Mouse (Mus musculus) testis, adult 2 months (tissue): ENCODE measurements around the gene Kcnmb2. TPM values are rescaled to one million over a fixed set of nuclear protein-coding genes. Genes with fewer than 3 reads are reported as not detected.

Experiments
- H3K27ac ChIP-seq: fragments of 200-500 bp; 2 replicates; pipeline ENCODE4 v1.5.1; 2012; ENCODE audit warnings: low read depth, low read length; ENCODE audit not compliant: control insufficient read depth, insufficient read depth
- H3K27me3 ChIP-seq: fragments of 200-500 bp; 2 replicates; pipeline ENCODE4 v1.6.1; 2012; ENCODE audit warnings: mild to moderate bottlenecking, low read length, moderate library complexity; ENCODE audit not compliant: control insufficient read depth, insufficient read depth
- H3K36me3 ChIP-seq: fragments of 200-500 bp; 2 replicates; pipeline ENCODE4 v1.6.1; 2012; ENCODE audit warnings: mild to moderate bottlenecking, low read length; ENCODE audit not compliant: control insufficient read depth, insufficient read depth
- H3K4me1 ChIP-seq: fragments of 200-500 bp; 2 replicates; pipeline ENCODE4 v1.6.1; 2012; ENCODE audit warnings: low read length; ENCODE audit not compliant: control insufficient read depth, insufficient read depth
- H3K4me3 ChIP-seq: fragments of 200-500 bp; 2 replicates; pipeline ENCODE4 v1.5.1; 2012; ENCODE audit warnings: low read depth, mild to moderate bottlenecking, low read length, moderate library complexity, mixed read lengths; ENCODE audit not compliant: control insufficient read depth
- CTCF ChIP-seq: fragments of 200-500 bp; IDR thresholded peaks from 2 replicates; pipeline ENCODE4 v1.5.1; 2012; ENCODE audit warnings: low read depth, mild to moderate bottlenecking, inconsistent platforms, low read length, moderate library complexity; ENCODE audit not compliant: control insufficient read depth, insufficient read depth, insufficient replicate concordance
- POLR2A ChIP-seq: fragments of 200-500 bp; IDR thresholded peaks from 2 replicates; pipeline ENCODE4 v1.6.1; 2012; ENCODE audit warnings: low read depth, mild to moderate bottlenecking, inconsistent platforms, low read length, moderate library complexity; ENCODE audit not compliant: control insufficient read depth
- polyA plus RNA-seq: library from polyadenylated mRNA; depleted of rRNA; stranded (reverse); fragments of >200 nt; gene quantifications from 2 replicates; pipeline ENCODE4 v1.2.3, GENCODE M21; 2012

Gene Kcnmb2
- polyA plus RNA-seq, 1 experiment = 0.10 TPM

GRCm38 (mm10) chr3:32188955-32189354 lies 286.6 kb downstream of the Kcnmb2 start:
- Histone ChIP-seq H3K27ac (no peak overlapping the region), H3K4me1 (no peaks in the 10 kb centered on the region), H3K36me3 (no peaks in the 10 kb centered on the region), H3K27me3 (no peaks in the 10 kb centered on the region), H3K4me3 (no peak overlapping the region)
- TF ChIP-seq CTCF (no peak), POLR2A (no peak)

DNA sequence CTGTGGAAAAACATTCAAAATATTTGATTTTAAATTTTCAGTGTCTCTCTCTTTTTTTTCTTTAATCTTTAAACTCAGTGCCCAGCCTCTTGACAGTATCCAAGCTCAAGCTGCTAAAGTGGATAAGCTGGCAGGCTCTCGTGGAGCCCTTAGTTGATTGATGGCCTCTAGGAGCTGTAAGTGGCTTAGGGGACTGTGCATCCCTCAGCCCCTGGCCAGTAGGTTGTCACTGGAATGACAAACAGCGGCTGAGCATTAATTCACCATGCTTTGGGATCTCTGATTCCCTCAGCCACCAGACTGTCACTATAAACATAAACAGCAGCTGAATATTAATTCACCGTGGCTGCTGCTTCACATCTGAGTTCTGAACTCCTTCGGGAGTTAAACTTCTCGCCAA lies 287.6 kb downstream of the Kcnmb2 start:
- Histone ChIP-seq H3K27me3 (no peaks in the 10 kb centered on the region), H3K36me3 (no peaks in the 10 kb centered on the region), H3K4me3 (no peak overlapping the region), H3K4me1 (no peaks in the 10 kb centered on the region), H3K27ac (no peak overlapping the region)
- TF ChIP-seq POLR2A = no peak
- TF ChIP-seq CTCF = no peak

GRCm38 (mm10) chr3:32194014-32194413 lies 291.7 kb downstream of the Kcnmb2 start:
- no peak for TF ChIP-seq POLR2A
- no peak for TF ChIP-seq CTCF
- no peaks in the 10 kb centered on the region for H3K4me1 ChIP-seq
- H3K36me3 ChIP-seq = no peaks in the 10 kb centered on the region
- H3K27ac ChIP-seq = no peak overlapping the region
- H3K4me3 ChIP-seq = no peak overlapping the region
- H3K27me3 ChIP-seq = no peaks in the 10 kb centered on the region

DNA sequence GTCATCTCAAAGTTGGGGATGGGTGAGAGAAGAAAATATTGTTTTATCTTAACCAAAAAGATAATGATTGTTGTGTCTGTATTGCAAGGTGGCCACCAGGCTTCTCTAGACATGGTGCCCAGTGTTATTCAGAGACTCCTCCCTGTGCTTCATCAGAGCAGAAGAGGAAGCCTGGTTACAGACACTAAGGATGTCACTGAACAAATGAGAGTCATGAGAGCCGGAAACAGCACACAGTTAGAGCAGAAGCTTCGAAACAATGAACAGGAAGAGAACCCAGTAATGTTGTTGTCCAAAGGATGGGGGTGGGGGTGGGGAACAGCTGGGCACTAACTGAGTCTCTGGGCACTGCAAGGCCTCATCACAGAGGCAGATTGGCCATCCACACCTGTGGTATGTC lies 324.4 kb downstream of the Kcnmb2 start:
- Histone ChIP-seq H3K4me3 (no peak overlapping the region), H3K4me1 (no peaks in the 10 kb centered on the region), H3K27me3 (no peaks in the 10 kb centered on the region), H3K27ac (no peak overlapping the region), H3K36me3 (no peaks in the 10 kb centered on the region)
- TF ChIP-seq POLR2A (no peak), CTCF (no peak)

DNA sequence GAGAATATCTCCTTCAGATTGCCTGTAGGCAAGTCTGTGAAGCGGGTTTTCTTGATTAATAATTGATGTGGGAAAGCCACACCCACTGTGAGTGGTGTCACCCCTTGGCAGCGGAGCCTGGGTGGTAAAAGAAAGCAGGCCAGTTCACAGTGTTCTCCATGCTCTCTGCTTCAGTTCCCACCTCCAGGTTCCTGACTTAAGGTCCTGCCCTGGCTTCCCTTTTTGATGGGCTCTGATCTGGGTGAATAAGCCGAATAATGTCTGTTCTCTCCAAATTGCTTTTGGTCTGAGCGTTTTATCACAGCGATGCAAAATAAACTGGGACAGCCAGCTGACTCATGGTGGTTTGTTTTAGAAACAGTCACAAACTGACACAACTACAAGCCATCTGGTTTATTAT lies 334.5 kb downstream of the Kcnmb2 start:
- Histone ChIP-seq H3K4me1 (no peaks in the 10 kb centered on the region), H3K36me3 (no peaks in the 10 kb centered on the region), H3K4me3 (no peak overlapping the region), H3K27me3 (no peaks in the 10 kb centered on the region), H3K27ac (no peak overlapping the region)
- no peak for TF ChIP-seq POLR2A
- TF ChIP-seq CTCF = no peak
